Mouse (Mus musculus) heart, postnatal 10 days (tissue): Measurements from ENCODE around the gene Rnpepl1. TPM values are rescaled to one million over a fixed set of nuclear protein-coding genes. Genes with fewer than 3 reads are reported as not detected.
A peak's percentile ranks its signal among the peaks of the same experiment; 100 is the strongest.
"Not testable (repeated sequence)": the region's sequence is repeated elsewhere in the genome, so short reads cannot be mapped to it uniquely, and the experiment has no call there.

ENCODE experiments used
- DNase-seq, 2 experiments: peaks; one replicate each; pipeline ENCODE4 v3.0.0; 2021
- intact Hi-C: fragments of 180-260 bp; cut with DNase I; formaldehyde crosslinking; loops from one replicate; pipeline ENCODE4 v1.15.1; 2025
- total RNA-seq, 2 experiments: library from RNA; stranded (reverse); gene quantifications; 2 replicates each; pipeline ENCODE4 v1.2.3; 2021

Gene Rnpepl1
- total RNA-seq, 2 experiments from 2014 or later: 77.3 to 79.2 TPM

DNA sequence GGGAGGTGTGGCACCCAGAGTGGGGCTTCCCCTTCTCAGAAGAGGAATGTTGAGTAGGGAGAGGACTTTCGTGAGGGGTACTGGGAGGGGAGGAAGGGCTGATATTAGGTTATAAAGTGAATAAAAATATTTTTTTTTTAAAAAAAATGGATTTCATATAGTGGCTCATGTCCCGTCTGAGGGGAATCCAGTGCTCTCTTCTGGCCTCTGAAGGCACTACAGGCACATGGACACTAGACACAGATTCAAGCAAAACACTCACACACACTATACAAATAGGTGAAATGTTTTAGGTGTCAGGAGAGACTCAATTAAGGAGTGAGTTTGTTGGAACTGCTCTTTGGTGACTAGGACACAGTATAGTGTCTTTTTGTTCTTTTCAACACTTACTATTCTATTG is 25.4 kb downstream of the Rnpepl1 start:
- intact Hi-C loops: no loop called here

DNA sequence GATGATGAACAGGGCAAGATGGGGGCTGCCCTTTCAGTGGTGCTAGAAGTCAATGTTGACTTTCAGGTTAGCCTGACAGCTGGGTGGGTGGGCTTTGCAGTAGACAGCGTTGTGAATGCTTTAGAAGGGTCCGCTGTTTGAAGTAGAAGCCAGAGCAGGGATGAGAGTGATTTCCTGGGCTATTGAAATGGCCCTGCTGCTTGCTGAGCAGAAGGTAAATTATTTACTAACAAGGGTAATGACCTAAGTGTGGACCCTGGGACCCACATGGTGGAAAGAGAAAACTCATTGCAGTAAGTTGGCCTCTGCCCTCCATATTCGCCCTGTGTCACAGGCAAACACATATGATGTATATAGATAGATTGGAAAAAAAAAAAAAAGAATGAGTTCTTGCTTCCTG is 25.9 kb downstream of the Rnpepl1 start:
- intact Hi-C loops: no loop called here
- no peak for DNase-seq

More for the DNA sequence above, 25.4 kb downstream of the Rnpepl1 start:
- no peak for DNase-seq

GRCm38 (mm10) chr1:92937797-92938196 is 27.2 kb downstream of the Rnpepl1 start:
- no peak for DNase-seq
- intact Hi-C loops: no loop called here

DNA sequence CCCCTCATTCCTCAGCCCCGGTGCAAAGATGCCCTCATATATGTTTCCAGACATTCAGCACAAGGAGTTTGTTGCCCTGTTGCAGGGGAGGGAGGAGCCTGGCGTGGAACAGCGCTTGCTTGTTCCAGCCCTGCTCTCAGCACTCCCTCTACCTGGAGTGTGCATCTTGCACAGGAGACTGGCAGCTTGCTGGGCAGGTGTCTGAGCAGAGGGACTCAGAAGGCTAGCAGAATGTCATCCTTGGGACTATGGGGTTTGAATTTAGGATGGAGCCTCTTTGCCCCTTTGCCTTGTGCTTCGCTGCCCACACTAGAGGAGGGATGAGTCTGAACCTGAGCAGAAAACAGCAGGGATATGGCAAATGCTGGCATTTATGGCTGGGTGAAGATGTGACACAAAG is 29.2 kb downstream of the Rnpepl1 start:
- no peak for DNase-seq
- intact Hi-C loops: no loop called here

DNA sequence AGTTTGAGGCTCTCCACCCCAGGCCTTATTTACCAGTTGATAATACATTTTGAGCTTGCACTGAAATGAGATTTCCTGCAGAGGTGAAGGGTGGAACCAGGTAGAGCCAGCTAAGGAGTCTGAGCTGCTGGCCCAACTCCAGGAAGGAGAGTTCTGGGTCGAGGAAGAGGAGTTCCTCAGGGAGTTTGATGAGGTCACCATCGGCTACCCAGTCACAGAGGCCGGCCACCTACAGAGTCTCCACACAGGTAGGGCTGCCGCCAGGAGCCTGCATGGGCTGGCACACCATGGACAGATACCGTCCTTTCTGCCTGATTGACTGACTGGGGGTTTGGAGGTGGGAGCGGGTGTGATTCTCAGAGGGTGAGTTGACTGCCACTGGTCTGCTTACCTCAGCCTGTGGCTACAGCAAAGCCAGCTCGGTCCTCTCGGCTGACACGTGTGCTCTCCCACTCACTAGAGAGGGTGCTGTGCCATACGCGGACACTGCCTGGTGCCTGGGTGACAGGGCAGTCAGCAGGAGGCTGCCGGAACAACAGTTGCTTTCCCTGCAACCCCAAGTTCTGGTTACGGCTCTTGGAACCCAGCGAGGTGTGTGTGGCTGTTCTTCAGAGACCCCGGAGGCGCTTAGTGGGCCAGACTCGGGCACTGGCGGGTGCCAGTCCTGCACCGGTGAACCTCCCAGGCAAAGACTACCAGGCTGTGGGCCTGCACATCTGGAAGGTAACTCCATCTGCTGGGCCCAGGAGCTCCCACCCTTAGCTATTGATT is 32.8 kb downstream of the Rnpepl1 start:
- intact Hi-C loops: no loop called here
- DNase-seq: no peak

DNA sequence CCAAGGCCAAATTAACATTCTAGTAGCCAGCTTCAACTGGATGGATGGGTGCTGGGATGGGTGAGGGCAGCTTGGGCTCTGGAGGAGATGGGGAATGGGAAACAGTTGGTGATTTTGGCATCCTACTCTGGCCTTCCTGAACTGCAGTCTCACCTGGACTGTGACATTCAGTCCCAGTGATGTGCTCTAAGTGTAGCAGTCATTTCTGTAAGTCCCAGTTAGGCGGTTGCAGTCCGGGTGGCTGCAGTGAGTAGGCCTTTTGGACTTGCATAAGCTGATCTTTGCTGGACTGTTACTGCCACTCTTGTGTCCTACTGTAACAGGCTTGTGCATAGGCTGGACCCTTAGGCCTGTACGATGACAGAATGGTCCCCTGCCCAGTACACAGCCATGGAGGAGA is 37.4 kb downstream of the Rnpepl1 start:
- intact Hi-C loops: no loop called here
- no peak for DNase-seq

DNA sequence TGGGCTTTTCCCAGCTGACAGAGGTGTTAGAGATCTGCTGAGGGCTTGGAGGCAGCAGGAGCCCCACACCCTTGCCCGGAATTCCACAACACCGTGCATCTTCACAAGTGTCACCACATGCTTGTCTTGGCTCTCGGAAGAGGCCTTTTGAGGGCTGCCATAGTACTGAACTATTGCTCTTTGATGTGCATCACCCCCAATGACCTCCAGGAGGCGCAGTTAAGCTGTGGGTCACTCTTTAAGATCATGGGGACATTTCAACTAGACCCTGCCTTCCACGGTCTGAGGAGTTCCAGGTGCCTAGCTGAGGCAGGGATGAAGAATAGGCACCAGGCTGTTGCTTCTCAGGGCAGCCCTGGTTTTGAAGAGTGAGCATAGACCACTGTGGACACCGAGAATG is 38.8 kb downstream of the Rnpepl1 start:
- DNase-seq: peak in 1 of 2 experiments; percentile 33
- intact Hi-C loops: no loop called here

DNA sequence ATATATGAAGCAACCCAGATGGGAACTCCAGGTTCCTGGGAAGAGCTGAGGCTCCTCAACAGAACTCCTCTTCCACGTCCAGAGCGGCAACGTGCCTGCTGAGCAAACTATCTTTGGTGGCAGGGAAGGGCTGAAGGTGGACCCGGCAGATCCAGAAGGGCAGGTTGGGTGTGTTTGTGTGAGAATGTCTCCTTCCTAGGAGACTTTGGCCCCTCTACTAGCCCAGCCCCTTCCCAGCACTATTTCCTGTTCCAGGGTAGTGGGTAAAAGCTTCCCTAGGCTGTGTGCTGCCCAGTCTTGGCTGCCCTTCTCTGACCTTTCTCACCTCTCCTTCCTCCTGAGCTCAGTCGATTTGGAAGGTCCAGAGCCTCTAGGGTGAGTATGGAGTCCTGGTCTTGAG is 40.0 kb downstream of the Rnpepl1 start, which contains the start of gene Gpr35:
Gpr35 (plus strand) TSS at position 259 of the 400 bp plus-strand sequence.
- no peak for DNase-seq
- intact Hi-C loops: no loop called here

- intact Hi-C loops: loop anchor here (2.0 kb wide), 1 partner anchor 171 kb away; no protein-coding TSS in a partner anchor
- no peak for DNase-seq
These were observed 43.1 kb downstream of the Rnpepl1 start for GRCm38 (mm10) chr1:92953641-92954040.

- intact Hi-C loops: loop anchor here (1.0 to 5.0 kb wide), 3 partner anchors 28 to 116 kb away; no protein-coding TSS in a partner anchor
- DNase-seq: peak; percentile 75 to 80
These were observed 46.2 kb downstream of the Rnpepl1 start for GRCm38 (mm10) chr1:92956571-92957335.

- intact Hi-C loops: loop anchor here (5.0 kb wide), 1 partner anchor 113 kb away; no protein-coding TSS in a partner anchor
These were observed 48.4 kb downstream of the Rnpepl1 start for GRCm38 (mm10) chr1:92958999-92959398.

GRCm38 (mm10) chr1:92970791-92971190 is 60.2 kb downstream of the Rnpepl1 start:
- DNase-seq, intact Hi-C loops: not testable (repeated sequence)

More at GRCm38 (mm10) chr1:92958999-92959398, 48.4 kb downstream of the Rnpepl1 start:
- no peak for DNase-seq

DNA sequence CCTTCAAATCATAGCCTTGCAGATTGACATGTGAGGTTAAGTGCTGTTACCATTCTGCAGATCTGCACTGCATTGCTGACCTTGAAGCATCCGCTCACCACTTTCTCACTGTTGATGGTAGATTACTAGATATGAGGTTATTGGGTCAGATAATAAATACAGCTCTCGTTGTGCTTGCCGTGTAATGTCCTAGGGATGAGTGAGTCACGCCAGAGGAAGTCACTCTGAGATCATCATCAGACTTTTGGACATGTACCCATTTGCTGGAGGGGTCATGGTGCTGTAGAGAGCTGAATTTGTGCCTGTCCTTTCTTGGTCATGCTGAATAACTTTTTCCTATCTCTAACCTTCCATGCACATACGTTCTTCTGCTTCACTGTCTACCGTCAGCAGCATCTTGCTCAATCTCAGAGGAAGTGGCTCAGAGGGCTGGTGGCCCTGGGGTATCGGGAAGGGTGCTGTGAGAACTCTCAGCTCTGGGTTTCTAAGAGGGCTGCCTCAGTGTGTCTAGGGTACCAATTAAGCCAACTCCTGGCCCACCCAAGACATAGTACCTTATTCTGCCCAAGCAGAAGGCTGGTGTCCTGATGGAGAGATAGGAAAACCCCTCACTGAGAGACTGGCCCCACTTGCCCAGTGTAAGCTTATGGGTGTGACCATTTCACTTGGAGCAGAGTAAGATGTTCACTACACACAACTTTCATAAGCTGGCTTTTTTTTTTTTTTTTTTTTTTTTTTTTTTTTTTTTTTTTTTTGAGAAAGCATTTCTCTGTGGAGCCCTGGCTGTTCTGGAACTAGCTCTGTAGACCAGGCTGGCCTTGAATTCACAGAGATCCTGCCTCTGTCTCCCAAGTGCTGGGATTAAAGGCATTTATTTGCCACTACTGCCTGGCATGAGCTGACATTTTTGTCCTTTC is 61.6 kb downstream of the Rnpepl1 start:
- intact Hi-C loops: no loop called here
- DNase-seq: no peak

GRCm38 (mm10) chr1:92972854-92973253 is 62.3 kb downstream of the Rnpepl1 start:
- peak; percentile 47 to 49 for DNase-seq
- intact Hi-C loops: no loop called here

Other genes starting within 250 kb of the Rnpepl1 start
- 100 to 1,000 TPM; 154 to 168 TPM for gene Gpc1, start 79.1 kb upstream of the Rnpepl1 start, total RNA-seq
- gene Ankmy1, start 7.9 kb upstream of the Rnpepl1 start, total RNA-seq: under 1 TPM in 1 of 2 experiments, not detected in 1; 0.32 TPM
- 10 to 100 TPM; 11.5 to 12.8 TPM for gene Dusp28, start 3.8 kb upstream of the Rnpepl1 start, total RNA-seq
- gene Capn10, start 23.6 kb downstream of the Rnpepl1 start, total RNA-seq: 10 to 100 TPM in 1 of 2 experiments, 1 to 10 TPM in 1; 9.9 to 10.9 TPM
- under 1 TPM; 0.29 to 0.45 TPM for gene Gpr35, start 40.1 kb downstream of the Rnpepl1 start, total RNA-seq
- gene Aqp12, start 95.6 kb downstream of the Rnpepl1 start, total RNA-seq: not detected
- gene Kif1a, start 191.2 kb downstream of the Rnpepl1 start, total RNA-seq: 1 to 10 TPM; 3.1 to 3.4 TPM
- gene Agxt, start 224.5 kb downstream of the Rnpepl1 start, total RNA-seq: not detected